Mouse (Mus musculus) hindbrain, postnatal 0 days (tissue): ENCODE data around the gene Cyp4f18. TPM values are rescaled to one million over a fixed set of nuclear protein-coding genes. Genes with fewer than 3 reads are reported as not detected.
A peak's percentile ranks its signal among the peaks of the same experiment; 100 is the strongest.
"Not testable (repeated sequence)": the region's sequence is repeated elsewhere in the genome, so short reads cannot be mapped to it uniquely, and the experiment has no call there.

Source experiments
- ATAC-seq: fragments of 200-750 bp; cut with Nextera tagmentation; 2 replicates; pipeline ENCODE4 v1.8.0; 2017; ENCODE audit warnings: mild to moderate bottlenecking, moderate TSS enrichment, moderate library complexity
- DNase-seq: peaks from one replicate; pipeline ENCODE4 v3.0.0-alpha.2; 2015; ENCODE audit warnings: low spot score
- H3K27ac ChIP-seq: fragments of 300-500 bp; sonication (generic); 2 replicates; pipeline ENCODE4 v1.5.1; 2014; ENCODE audit warnings: mild to moderate bottlenecking
- H3K27me3 ChIP-seq: fragments of 300-500 bp; sonication (generic); 2 replicates; pipeline ENCODE4 v1.6.1; 2014; ENCODE audit warnings: low read length, mixed read lengths; ENCODE audit not compliant: insufficient read depth
- H3K36me3 ChIP-seq: fragments of 300-500 bp; sonication (generic); 2 replicates; pipeline ENCODE4 v1.6.1; 2014; ENCODE audit warnings: low read length, mixed read lengths; ENCODE audit not compliant: insufficient read depth
- H3K4me1 ChIP-seq: fragments of 300-500 bp; sonication (generic); 2 replicates; pipeline ENCODE4 v1.6.1; 2014; ENCODE audit warnings: antibody characterized with exemption, low read length, mixed read lengths; ENCODE audit not compliant: insufficient read depth
- H3K4me2 ChIP-seq: fragments of 300-500 bp; sonication (generic); 2 replicates; pipeline ENCODE4 v1.6.1; 2014; ENCODE audit warnings: low read depth, mild to moderate bottlenecking, low read length, moderate library complexity, mixed read lengths
- H3K4me3 ChIP-seq: fragments of 300-500 bp; sonication (generic); 2 replicates; pipeline ENCODE4 v1.5.1; 2014; ENCODE audit warnings: low read length
- H3K9ac ChIP-seq: fragments of 300-500 bp; sonication (generic); replicated peaks from 2 replicates; pipeline ENCODE4 v1.6.1; 2014; ENCODE audit warnings: mild to moderate bottlenecking, low read length, moderate library complexity, mixed read lengths
- H3K9me3 ChIP-seq: fragments of 300-500 bp; sonication (generic); 2 replicates; pipeline ENCODE4 v1.6.1; 2016; ENCODE audit warnings: low read length, mixed read lengths
- CTCF ChIP-seq: IDR thresholded peaks from 2 replicates; pipeline ENCODE4 v1.5.1; 2016; ENCODE audit warnings: antibody characterized with exemption, control low read depth, low read depth
- WGBS: fragments of 180-500 bp; shearing (Covaris S2); extraction: QIAGEN DNeasy Blood & Tissue Kit; methylation state at CpG from one replicate; pipeline ENCODE4 v1.1.7; 2014; 5-methylcytosine and 5-hydroxymethylcytosine counted together
- polyA plus RNA-seq: library from polyadenylated mRNA; unstranded; fragments of >200 nt; fragmentation: Nextera tagmentation; extraction: Ambion mirVana; gene quantifications from 2 replicates; pipeline ENCODE4 v1.2.1, GENCODE M21; 2015
- total RNA-seq: library from RNA; depleted of rRNA; stranded (reverse); fragments of >200 nt; gene quantifications from 2 replicates; pipeline ENCODE4 v1.2.3, GENCODE M21; 2014

Gene Cyp4f18
- total and polyA plus RNA-seq, 2 experiments from 2014 or later: 0.46 TPM; not detected in 1

DNA sequence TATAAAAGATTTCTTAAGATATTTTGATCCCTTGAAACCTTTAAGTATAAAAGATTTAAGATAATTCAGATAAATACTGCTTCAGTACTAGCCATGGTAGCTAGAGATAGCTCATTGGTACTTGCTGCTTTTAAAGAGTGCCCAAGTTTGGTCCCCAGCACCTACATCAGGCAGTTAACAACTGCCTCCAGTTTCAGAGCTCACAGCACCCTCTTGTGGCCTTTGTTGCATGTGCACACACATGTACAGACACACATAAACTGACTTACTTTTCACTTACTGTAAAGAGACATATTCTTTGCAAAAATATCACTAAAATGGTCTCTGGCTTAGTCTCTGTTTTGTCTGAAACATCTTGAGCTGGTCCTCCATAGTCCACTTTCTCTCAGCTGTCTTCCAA lies 43.0 kb downstream of the Cyp4f18 start:
- no peak for ATAC-seq
- H3K36me3 ChIP-seq: peaks cover 26% of the 10 kb centered on the region

DNA sequence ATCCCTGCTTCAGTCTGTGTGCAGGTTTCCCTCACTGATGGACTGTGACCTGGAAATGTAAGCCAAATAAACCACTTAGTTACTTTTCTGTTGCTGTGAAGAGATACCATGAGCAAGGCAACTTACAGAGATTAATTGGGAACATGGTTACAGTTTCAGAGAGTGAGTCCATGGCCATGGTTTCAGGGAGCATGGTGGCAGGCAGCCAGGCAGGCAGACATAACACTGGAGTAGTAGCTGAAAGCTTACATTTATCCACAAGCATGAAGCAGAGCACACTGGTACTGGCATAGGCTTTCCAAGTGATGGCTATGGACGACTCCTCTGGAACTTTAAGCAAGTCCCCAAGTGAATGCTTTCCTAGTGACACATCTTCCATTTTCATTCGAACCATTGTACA lies 44.3 kb downstream of the Cyp4f18 start:
- WGBS: 97% methylated on average over 2 of the region's 2 CpGs
- H3K4me2 ChIP-seq: no peak overlapping the region
- H3K4me1 ChIP-seq: no peaks in the 10 kb centered on the region
- H3K4me3 ChIP-seq: no peak overlapping the region
- no peak overlapping the region for H3K27ac ChIP-seq
- no peak for ATAC-seq
- peaks cover 26% of the 10 kb centered on the region for H3K36me3 ChIP-seq
- DNase-seq: no peak
- no peaks in the 10 kb centered on the region for H3K27me3 ChIP-seq
- TF ChIP-seq CTCF: no peak
- H3K9me3 ChIP-seq: 0 out of 2 replicates have a peak, but pooled peaks cover 2% of the 10 kb centered on the region
- H3K9ac ChIP-seq: no peak overlapping the region

More for the DNA sequence above, 43.0 kb downstream of the Cyp4f18 start:
- peak; percentile 9; the same call in 1 of the 2 replicates for TF ChIP-seq CTCF
- H3K4me3 ChIP-seq: no peak overlapping the region
- H3K9ac ChIP-seq: no peak overlapping the region
- no peaks in the 10 kb centered on the region for H3K4me1 ChIP-seq
- H3K9me3 ChIP-seq: 0 out of 2 replicates have a peak, but pooled peaks cover 2% of the 10 kb centered on the region
- H3K27ac ChIP-seq: no peak overlapping the region
- no peak for DNase-seq
- H3K27me3 ChIP-seq: no peaks in the 10 kb centered on the region
- no peak overlapping the region for H3K4me2 ChIP-seq

DNA sequence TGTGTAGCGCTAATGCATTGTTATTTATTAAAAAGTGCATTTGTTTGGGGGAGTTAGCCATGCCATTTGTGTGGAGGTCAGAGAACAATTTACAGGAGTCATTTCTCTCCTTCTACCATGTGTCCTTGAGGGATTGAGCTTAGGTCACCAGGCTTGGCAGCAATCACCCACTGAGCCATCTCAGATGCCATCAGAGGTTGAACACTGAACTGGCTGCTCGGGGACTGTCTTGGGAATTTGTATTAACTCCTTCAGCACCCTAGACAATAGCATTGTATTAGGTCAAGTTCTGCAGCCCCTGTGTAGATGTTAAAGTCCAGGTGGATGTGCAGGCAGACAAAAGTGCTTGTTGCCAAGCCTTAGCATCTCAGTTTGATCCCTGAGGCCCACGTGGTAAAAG lies 45.4 kb downstream of the Cyp4f18 start:
- Histone ChIP-seq H3K4me2 (no peak overlapping the region), H3K27me3 (no peaks in the 10 kb centered on the region), H3K9me3 (0 out of 2 replicates have a peak, but pooled peaks cover 2% of the 10 kb centered on the region), H3K9ac (no peak overlapping the region), H3K4me3 (no peak overlapping the region), H3K4me1 (no peaks in the 10 kb centered on the region), H3K27ac (no peak overlapping the region), H3K36me3 (peaks cover 26% of the 10 kb centered on the region)
- TF ChIP-seq CTCF: no peak
- DNase-seq (no peak), ATAC-seq (no peak)
- WGBS: 83% methylated on average over 3 of the region's 3 CpGs

DNA sequence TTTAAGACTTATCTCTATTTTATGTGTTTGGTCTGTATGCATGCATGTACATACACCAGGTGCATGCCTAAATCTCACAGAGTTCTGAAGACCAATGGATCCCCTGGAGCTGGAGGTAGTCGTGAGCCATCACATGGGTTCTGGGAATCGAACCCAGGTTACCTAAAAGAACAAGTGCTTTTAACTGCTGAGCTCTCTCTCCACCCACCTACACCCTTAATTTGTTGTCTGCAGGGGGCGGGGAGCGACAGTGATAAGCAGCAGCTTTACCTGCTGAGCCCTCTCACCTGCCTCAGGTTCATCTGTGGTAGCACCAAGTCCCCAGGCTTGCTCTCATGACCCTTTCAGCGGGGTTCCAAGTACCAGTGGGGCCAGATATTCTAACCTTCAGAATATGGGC lies 47.6 kb downstream of the Cyp4f18 start:
- Histone ChIP-seq H3K4me1 (no peaks in the 10 kb centered on the region), H3K4me3 (no peak overlapping the region), H3K9ac (no peak overlapping the region), H3K27ac (no peak overlapping the region), H3K36me3 (peaks cover 6% of the 10 kb centered on the region; the same call in 1 of the 2 replicates), H3K9me3 (0 out of 2 replicates have a peak, but pooled peaks cover 2% of the 10 kb centered on the region), H3K4me2 (no peak overlapping the region), H3K27me3 (no peaks in the 10 kb centered on the region)
- ATAC-seq (no peak), DNase-seq (no peak)
- 91% methylated on average over 5 of the region's 5 CpGs for WGBS
- no peak for TF ChIP-seq CTCF

DNA sequence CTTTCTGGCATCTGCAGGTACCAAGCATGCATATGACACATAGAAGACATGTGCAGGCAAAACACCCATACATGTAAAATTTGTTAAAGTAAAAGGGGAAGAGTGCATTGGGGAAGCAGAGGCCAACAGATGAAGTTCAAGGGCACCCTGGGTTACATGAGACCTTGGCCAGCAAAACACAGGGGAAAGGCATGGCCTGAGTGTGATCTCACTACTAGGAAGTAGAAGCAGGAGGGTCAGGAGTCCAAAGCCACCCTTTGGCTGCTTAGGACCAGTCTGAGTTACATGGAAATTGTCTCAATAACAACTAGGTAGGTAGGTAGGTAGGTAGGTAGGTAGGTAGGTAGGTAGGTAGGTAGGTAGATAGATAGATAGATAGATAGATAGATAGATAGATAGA lies 48.9 kb downstream of the Cyp4f18 start:
- H3K27ac ChIP-seq: no peak overlapping the region
- ATAC-seq (no peak), DNase-seq (no peak)
- no peaks in the 10 kb centered on the region for H3K27me3 ChIP-seq
- no peaks in the 10 kb centered on the region for H3K4me1 ChIP-seq
- H3K4me2 ChIP-seq: no peak overlapping the region
- TF ChIP-seq CTCF: no peak
- no peaks in the 10 kb centered on the region for H3K36me3 ChIP-seq
- no peak overlapping the region for H3K4me3 ChIP-seq
- H3K9ac ChIP-seq: no peak overlapping the region
- H3K9me3 ChIP-seq: 0 out of 2 replicates have a peak, but pooled peaks cover 2% of the 10 kb centered on the region

DNA sequence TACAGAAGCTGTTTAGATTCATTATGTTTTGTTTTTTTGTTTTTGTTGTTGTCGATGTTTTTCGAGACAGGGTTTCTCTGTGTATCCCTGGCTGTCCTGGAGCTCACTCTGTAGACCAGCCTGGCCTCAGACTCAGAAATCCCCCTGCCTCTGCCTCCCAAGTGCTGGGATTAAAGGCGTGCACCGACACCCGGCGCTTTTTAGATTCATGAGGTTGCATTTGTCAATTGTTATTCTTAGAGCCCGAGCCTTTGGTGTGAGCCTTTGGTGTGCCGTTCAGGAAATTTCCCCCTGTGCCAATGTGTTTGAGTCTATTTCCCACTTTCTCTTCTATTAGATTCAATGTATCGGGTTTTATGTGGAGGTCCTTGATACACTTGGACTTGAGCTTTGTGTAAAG lies 54.8 kb downstream of the Cyp4f18 start:
- no peaks in the 10 kb centered on the region for H3K27me3 ChIP-seq
- ATAC-seq: no peak
- no peak overlapping the region for H3K9ac ChIP-seq
- no peak overlapping the region for H3K4me2 ChIP-seq
- no peak overlapping the region for H3K4me3 ChIP-seq
- H3K36me3 ChIP-seq: no peaks in the 10 kb centered on the region
- H3K9me3 ChIP-seq: 0 out of 2 replicates have a peak, but pooled peaks cover 4% of the 10 kb centered on the region
- peaks cover 6% of the 10 kb centered on the region; the same call in 1 of the 2 replicates for H3K4me1 ChIP-seq
- H3K27ac ChIP-seq: no peak overlapping the region
- DNase-seq: no peak
- 96% methylated on average over 9 of the region's 9 CpGs for WGBS
- TF ChIP-seq CTCF: no peak

DNA sequence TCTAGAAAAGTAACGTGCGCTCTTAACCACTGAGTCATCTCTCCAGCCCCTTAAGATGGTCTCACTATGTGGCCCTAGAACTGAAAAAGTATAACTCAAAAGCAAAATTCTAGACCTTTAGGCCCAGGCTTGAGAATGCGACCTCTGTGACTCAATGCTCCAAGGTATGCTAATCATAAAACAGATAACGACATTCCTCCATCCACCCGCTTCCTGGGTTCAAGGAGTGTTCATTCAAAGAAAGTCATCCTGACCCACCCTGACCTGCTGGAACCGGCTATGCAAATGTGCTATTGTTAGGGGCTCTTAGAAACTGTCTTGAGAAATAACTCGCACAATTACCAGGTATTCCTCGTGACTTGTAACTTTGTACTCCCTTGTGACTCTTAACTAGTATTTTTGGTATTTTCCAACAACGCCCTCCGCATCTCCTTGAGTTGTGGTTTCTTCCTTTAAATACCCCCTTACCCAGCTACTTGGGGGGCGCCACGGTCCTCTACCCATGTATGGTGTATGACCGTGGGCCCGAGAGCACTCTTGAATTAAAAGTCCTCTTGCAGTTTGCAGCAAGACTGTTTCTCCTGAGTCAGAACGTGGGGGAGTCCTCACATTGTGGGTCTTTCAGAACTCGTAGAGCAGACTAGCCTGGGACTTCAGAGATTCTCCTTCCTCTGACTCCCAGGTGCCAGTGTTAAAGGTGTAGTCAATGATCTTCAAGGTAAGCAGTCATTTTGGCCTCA lies 56.3 kb downstream of the Cyp4f18 start:
- not testable (repeated sequence) for H3K4me1 ChIP-seq, H3K9ac ChIP-seq, H3K9me3 ChIP-seq, H3K27me3 ChIP-seq, DNase-seq, H3K4me3 ChIP-seq, H3K4me2 ChIP-seq, ATAC-seq, H3K36me3 ChIP-seq, H3K27ac ChIP-seq
- 98% methylated on average over 16 of the region's 16 CpGs for WGBS
